Mouse (Mus musculus) kidney, postnatal 25 days (tissue): ENCODE measurements around the gene Slc39a7.
"Not testable (repeated sequence)": the region's sequence is repeated elsewhere in the genome, so short reads cannot be mapped to it uniquely, and the experiment has no call there.

Source experiments
- DNase-seq, 2 experiments: peaks; one replicate each; pipeline ENCODE4 v3.0.0; 2021; ENCODE audit warnings: mixed read lengths in 2 of 2

The Slc39a7 gene

DNA sequence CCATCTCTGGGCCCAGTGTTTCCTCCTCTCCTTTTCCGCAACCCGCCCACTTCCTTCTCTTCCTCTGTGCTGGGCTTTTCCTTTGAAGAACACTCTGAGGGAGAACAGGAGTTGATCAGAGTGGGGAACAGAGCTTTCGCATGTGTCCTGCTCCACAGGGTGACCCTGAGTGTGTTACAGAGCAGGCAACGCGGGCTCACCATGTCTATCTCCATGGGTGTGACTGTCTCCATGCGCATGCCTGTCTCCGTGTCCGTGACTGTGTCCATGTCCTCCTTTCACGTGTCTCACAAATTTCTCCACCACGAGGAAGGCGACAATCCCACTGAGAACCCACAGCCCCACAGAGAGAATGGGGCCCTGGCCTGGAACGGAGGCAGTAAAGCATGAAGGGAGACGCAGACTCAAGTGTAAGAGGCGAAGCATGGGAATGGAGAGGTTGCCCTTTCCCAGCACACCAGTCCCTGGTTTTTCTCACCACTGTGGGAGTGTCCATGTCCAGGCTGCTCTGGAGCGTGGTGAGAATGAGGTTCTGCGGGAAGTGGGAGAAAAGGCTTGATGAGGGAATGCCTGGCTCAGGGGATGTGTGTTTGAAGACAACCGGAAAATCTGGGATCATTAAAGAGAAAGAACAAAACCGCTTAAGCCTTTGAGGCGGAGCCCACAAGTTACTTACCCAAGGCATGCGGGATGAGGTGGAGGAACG, 1.4 kb downstream of the Slc39a7 start:
- DNase-seq, result no peak

DNA sequence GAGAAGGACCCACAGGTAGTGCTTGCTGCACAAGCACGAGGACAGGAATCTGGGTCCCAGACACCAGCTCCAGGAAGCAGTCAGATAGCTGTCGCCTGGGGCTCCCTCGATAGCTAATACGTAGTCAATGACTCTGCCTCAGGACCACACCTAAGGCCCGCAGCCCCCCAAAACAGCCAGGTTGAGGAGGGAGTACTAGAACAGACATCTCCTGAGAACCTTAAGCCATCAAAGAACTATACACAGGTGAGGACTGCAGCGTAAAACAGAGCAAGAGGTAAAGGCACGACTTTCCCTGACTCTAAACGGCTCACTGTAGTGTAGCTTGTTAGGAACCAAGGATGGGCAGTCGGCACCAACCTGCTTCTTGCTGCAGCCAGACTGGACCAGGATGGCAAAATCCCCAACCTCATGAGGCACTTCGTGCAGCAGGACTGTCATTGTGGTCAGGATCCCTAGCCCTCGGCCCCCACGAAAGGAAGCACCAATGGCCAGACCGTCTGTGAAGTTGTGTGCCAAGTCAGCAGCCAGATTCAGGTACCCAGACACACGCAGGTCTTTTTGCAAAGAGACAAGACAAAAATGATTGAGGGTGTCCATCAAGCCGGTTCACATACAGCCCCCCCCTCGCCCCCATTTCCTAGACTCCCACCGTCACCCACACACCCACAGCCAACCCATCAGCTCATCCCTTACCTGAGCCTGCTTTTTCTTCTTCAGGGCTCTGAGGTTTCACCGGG, 2.2 kb downstream of the Slc39a7 start:
- DNase-seq, result peak in 1 of 2 experiments; percentile 35

DNA sequence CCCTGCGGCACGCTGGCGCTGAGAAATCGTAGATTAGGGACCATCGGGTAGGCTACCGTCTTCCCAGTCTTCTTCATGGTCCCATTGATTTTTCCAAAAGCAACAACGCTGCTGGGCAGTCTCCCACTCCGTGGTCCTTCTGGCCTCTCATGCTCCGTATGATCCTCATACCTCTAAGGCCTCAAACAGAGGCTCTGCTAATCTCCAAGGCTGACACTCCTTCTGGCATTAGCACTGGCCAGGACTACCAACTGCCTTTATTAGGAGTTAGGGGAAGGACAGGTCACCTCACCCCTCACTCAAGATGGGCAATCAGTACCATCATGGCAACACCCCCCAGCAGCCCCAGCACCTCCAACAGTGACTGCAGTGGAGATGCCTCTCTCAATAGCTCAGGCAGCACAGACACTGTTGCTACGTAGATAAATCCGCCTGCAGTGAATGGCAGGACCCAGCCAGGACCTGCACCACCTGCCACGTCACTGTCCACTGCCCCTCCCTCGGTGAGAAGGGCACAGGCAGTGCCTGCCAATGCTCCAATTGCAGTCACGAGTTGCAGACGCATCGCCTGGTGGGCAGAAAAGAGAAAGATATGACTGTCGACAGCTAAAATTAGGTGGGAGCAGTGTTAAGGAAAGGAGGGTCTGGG, 2.9 kb downstream of the Slc39a7 start:
- DNase-seq, result peak in 1 of 2 experiments; percentile 41

DNA sequence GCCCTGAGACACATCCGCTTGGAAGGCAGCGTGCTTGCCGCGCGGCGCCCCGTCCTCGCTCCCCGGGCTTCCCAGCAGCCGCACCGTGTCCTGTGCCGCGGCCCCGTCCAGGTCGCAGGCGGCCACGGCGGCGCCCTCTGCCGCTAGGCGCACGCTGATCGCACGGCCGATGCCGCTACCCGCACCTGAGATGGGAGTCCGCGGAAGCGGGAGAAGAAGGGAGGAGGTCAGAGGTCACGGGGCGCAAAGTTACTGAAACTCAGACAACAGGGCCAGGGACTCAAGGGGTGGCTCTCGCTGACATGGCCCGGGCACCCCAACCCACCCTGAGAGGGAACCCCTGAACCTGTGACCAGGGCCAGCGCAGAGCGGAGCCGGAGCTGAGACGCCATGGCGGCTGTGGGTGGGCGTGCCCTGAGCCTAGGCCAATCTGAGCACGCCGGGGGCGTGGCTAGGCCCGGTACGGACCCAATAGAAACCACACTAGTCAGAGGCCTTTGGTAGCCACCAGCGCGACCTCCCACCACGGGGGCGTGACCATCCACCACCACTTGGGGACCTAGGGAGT, 3.7 kb downstream of the Slc39a7 start, which contains the start of gene H2-Ke6:
TSS of gene H2-Ke6 (minus strand) at position 405 of the 568 bp plus-strand sequence.
- DNase-seq, result peak; percentile 97 to 98

DNA sequence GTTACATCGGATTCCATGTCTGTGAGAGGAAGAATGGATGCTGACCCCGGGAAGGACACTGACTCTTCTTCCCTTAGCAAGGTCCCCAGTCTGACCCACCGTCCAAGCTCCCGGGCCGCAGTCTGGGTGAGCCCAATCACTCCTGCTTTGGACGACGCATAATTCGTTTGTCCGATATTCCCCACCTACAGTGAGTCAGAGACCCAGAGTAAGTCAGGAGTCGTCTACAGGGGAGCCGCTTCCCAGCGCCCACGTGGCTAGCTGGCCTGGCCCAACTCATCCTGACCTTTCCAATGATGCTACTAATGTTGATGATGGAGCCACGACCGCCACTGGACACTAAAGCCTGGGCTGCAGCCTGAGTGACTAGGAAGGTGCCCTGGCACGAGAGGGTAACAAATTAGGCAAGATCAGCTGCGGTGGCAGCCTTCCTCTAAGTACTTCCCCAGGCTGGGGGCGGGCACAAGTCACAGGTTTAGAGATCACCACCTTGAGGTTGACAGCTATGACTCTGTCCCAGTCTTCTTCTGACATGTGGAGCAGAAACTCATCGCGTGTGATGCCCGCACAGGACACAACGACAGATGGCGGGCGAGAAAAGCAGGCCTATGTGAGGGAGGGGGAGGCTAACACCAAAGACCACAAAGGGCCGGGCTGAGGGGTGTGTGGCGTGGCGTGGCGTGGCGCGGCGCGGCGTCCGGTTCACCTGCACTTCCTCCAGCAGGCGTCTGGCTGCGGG, 4.4 kb downstream of the Slc39a7 start:
- peak in 1 of 2 experiments; percentile 60 for DNase-seq

DNA sequence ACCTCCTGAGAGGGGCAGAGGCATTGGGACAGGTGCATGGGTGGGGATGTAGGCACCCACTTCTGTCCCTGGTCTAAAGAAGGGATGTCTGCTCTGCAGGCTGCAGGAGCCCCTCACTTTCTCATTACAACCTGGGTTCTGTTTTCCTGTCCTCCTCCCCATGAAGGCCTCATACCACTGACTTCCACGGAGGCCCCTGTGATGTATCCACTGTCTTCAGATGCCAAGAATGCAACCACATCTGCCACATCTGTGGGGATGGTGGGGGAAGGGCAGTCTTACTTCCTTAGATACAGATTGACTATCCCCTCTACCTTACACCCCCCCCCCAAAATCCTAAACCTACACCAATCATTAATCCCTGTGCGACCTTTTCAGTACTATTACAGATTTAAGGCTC, 5.3 kb downstream of the Slc39a7 start:
- DNase-seq, result no peak

DNA sequence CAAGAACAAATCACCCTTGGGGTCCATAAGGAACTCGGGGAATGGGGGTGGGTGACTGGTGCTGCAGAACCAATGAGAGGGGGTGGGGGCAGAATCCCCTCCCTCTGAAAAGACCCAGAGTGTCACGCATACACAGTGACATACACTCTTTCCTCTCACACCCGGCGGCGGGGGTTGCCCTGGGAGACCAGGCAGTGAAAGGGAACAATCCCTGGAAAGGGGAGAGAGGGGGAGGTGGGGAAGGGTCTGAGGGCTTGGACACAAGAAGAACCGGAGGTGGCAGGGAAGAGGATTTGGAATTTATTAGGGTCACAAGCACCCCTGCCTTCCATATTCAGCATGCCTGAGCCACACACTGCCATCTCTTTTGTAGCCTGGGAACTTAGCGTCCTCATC, 5.7 kb downstream of the Slc39a7 start:
- DNase-seq, result no peak

DNA sequence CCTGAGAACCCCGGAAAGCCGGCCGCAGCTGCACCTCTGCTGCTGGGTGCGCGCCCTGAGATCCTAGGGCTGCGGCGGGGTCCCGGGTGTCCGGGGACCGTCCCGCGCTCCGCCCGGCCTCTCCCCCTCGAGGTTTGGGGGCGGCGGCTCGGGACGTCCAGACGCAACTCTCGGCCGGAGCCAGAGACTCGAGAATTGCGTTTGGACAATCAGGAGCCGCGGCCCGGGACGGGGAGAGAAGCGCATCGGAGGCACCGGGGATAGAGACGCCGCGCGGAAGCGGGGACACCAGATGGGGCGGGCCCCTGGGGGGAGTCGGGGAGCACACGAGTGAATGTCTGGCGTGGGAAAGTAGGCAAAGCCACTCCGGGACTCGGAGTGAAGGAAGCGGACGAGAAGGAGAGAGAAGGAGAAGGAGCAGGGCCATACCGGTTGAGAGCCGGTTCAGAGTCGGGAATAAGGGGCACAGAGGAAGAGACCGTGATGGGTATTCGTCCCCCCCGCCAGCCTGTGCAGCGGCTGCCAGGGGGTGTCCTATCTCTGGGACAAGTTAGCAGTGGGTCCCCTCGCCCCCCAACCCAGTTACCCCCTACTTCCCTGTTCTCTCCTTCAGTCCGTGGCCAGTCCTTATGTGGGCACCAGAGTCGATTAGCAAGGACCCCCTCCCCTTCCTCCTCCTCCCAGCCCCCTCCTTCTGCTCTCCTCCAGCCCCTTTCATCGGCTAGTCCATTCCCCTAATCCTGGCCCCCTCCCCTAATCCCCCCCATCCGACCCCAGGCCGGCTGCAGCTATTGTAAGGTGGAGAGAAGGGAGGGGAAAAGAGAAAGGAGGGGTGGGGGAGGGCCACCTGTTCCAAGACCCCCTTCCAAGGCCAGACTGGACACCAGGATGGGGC, 6.4 kb downstream of the Slc39a7 start:
- peak in 1 of 2 experiments; percentile 41 for DNase-seq

DNA sequence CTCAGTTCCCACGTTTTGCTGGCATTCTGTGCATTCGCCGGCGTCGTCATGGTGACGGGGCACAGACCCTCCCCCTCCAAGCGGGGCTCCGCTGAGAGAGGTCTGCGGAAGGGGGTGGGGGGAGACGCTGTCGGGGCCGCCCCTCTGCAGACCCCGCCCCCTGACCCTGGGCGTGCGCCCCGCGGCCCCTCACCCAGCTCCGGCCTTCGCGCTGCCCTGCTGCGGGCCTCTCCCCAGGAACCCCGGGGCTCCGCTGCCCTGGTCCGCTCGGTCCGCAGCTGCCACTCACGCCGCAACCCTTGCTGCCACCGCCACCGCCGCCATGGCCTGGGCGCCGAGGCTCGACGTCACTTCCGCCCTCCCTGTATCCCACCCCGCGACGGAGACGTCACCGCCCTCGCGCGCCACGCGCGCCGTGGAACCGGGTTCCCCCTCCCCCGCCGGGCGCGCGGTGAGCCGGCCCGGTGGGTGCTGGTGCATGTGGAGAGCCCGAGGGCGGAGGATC, 7.1 kb downstream of the Slc39a7 start, which contains the start of gene Ring1:
TSS of gene Ring1 (minus strand) at position 364 of the 505 bp plus-strand sequence.
- peak; percentile 85 to 92 for DNase-seq

DNA sequence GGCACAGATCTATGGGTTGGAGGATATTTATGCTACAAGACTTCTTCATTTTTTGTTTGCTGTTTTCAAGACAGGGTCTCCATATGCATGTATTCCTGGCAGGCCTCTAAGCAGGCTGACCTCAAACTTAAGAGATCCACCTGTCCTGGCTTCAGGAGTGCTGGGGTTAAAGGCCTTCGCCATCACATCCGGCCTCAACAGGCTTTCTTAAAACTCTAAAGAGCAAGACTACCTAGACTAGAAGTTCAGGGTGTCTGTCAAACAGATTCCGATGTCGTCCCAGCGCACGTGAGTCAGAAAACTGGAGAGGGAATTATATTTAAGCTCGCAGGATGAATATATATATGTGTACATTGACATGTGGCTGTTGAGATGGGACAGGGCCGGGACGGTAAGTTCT, 7.8 kb downstream of the Slc39a7 start:
- no peak for DNase-seq

DNA sequence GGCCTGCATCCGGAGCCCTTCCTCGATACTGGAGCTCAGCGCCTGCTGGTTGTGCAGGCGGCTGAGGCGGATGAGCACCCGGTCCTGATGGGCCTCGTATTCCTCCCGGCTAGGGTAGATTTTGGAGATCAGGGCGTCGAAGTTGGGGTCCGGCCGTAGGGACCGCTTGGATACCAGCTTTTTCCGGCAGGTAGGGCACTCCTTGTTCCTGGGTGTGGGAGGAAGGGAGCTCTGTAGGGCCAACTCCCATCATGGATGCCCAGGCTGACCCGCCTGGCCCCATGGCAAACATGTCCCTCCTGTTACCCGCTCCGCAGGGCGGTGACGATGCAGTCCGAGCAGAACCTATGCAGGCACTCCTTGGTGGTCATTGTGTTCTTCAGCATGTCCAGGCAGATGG, 8.5 kb downstream of the Slc39a7 start:
- DNase-seq, result peak in 1 of 2 experiments; percentile 50

DNA sequence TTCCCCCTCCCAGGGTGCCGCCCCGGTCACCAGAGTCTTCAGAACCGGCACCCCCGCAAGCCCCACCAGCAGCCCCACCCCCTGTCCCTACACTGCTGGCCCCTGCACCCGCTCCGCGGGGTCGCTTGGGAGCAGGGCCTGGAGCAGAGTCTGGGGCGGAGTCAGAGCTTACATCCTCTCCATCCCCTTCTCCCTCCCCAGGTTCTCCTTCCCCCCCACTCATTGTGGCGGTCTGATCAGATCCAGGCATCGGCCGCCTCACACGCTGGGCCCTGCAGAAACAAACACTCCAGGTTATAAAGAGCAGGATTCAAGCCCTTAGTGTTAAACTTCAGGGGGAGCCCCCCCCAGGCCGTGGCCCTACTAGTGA, 9.1 kb downstream of the Slc39a7 start:
- DNase-seq, result no peak

DNA sequence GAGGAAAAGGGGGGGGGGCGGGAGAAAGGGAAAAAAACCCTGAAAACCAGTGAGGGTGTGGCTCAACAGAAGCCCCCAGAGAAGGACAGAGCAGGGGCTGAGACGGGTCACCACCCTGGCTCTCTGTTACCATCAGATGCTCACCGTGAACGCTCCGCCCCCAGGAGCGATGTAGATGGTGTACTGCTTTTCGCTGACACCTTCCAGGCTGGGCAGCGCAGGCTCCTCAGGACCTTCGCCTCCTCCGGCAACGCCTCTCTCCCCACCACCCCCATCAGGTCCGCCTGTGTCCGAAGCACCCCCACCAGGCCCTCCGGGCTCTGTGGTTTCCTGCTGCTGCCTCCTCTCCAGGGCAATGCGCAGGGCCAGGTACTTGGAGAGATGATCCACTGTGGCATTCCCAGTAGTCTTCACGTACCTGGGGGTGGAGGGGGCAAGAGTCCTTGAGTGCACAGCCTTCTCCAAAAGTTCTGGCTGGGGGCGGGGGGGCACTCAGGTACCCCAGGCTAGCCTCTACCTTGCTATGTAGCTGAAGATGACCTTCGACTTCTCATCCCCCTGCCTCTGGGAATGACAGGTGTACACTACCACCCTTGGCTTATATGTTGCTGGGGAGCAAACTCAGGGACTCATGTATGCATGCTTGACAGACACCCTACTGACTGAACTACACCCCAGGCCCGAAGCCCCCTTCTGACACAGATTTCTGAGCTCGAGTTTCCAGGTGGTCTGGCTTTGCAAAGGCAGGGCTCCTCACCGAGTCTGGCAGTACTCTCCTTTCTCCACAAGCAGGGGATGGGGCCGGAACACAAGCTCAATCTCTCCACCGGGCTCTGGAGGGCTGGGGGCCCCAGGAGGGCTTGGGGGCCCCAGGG, 9.7 kb downstream of the Slc39a7 start:
- DNase-seq, result peak in 1 of 2 experiments; percentile 50

DNA sequence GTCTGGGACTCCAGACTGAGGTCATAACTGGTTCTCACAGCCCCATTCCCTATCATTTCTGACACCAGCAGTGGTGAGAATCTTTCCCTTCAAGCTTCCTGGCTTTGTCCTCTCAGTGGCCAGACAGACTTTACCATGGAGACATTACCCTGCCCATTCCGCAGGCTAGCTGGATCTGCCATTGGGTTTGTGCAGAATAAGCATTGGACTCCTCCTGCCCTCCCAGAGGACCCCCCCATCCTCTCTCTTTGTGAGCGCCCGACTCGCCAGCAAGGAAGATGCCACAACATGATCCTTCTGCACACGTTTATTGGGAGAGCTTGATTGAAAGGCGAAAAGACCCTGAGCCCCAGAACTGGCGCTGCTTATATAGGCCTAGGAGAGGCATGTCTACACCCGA, 18.0 kb downstream of the Slc39a7 start:
- DNase-seq, result no peak

DNA sequence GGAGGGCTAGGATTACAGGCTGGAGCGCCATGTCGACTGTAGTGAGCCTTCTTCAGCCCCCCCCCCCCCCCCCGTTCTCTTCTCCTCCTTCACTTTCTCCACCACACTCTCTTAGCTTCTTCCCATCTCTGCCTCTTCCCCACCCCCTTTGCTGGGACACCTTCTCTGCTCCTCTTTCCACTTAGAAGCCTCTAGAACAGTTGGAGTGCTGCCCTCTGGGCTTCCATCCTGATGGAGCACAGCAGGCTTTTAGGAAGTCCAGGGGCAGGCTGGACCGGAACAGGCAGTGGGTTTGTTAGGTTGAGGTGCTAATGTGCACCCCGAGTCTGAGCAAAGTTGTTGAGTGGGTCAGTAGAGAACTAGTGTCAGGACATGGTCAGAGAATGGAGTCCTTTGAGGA, 21.3 kb downstream of the Slc39a7 start:
- DNase-seq, result no peak

DNA sequence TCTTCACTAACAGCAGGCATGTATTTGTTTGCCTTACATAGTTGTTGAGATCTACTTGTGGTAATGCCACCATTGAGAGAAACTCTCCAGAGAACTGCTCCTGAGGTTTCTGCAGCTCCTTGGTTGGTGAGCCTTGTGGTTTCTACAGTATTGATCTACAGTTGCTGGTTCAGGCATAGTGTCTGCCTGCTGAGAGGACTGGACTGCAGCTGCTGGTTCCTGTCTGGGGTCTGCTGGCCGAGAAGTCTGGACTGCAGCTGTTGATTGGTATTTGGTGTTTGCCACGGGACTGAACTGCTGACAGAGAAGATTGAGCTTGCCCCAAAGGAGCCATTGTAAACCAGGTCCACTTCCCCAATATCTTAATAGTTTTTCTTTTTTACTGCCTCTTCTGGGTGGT, 24.9 kb downstream of the Slc39a7 start:
- no peak for DNase-seq

DNA sequence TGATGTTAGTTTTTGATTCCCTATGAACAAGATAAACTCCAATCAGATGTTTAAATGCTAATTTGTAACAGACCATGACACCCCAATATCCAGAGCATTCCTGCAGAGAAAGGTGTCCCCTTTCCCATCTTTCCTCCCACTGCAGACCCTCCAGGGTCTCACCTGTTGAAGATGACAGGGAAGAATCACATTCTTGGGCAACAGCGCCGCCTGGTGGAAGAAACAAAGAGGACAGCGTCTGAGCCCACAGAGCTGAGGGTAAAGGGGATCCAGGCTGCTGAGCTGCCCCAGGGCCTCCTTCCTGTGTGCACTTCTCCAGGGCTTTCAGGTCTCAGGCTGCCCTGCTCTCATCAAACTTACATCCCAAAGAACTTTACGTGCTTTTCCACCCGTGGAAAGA, 28.1 kb downstream of the Slc39a7 start:
- peak; percentile 44 to 63 for DNase-seq

DNA sequence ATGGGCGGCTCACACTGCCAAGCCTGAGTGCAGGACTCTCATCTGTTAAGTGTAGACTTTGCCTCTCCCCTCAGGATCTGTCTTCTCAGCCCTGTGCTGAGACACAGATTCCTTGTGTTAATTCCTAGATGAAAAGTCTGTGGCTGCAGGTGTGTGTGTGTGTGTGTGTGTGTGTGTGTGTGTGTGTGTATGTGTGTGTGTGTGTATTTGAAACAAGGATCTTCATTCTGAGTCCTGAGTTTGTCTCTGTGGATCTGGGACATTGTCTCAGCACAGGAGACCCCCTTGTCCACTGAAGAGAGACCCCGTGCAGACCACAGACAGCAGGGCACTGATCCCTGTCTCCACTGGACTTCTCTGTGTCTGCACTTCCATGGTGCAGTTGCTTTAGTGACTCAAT, 30.7 kb downstream of the Slc39a7 start:
- DNase-seq, result not testable (repeated sequence)

DNA sequence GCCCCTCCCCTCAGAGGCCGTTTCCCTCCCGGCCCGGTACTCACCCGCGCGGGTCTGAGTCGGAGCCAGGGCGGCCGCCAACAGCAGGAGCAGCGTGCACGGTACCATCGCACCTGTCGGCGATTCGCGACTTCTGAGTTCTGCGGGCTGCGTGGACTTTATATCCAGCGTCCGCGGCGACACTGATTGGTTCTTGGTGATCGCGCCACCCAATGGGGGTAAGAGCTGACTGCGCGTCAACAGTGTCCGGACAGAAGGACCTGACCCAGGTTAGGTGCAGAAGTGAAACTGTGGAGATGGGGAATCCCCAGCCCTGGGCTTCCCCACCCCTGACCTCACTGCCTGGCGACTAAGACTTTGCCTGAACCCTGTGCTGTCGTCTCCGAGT, 31.3 kb downstream of the Slc39a7 start, which contains the start of gene H2-K1:
TSS of gene H2-K1 (minus strand) at position 198 of the 388 bp plus-strand sequence.
- DNase-seq, result peak; percentile 95 to 97
